ENCODE assay signal across 8 mouse cellular contexts in genomic region chr14:32076896-32077575, GRCm38 (mm10). TPM values are rescaled to one million over a fixed set of nuclear protein-coding genes. Genes with fewer than 3 reads are reported as not detected.
DNase-seq lines count a peak whose midpoint lies in the region; ATAC-seq and TF ChIP-seq lines count a peak whose summit lies in the region.

No protein-coding gene starts in this region.

- peak; percentile 78 for DNase-seq in ES-E14 (ENCODE audit: low read depth, low spot score)
- peak; percentile 66 to 79 for DNase-seq in adrenal gland, postnatal 36 days
- DNase-seq in embryonic facial prominence, embryonic 10.5 days (ENCODE audit: low spot score), result peak; percentile 80
- peak; percentile 81 to 84 for DNase-seq in kidney, postnatal 4 days
- peak; percentile 78 for DNase-seq in lung, postnatal 10 days
- peak; percentile 90 for DNase-seq in retina, embryonic 14.5 days (ENCODE audit: low spot score)
- peak; percentile 40 for DNase-seq in urinary bladder, adult 2 months (ENCODE audit: low spot score)

- no peaks in the 10 kb centered on the region for H3K27me3 ChIP-seq in embryonic facial prominence, embryonic 10.5 days (replicated peaks; ENCODE audit: low read depth, poor library complexity, severe bottlenecking)
- H3K27me3 ChIP-seq in heart, embryonic 16.5 days (ENCODE audit: control insufficient read depth, insufficient read depth, low read length), result no peaks in the 10 kb centered on the region

- H3K4me3 ChIP-seq in ES-E14 (ENCODE audit: insufficient read depth in 1 of 2, low read depth in 1 of 2, low read length in 2 of 2, poor library complexity in 1 of 2, severe bottlenecking in 1 of 2), result no peak overlapping the region
- H3K4me3 ChIP-seq in embryonic facial prominence, embryonic 10.5 days, result no peak overlapping the region
- H3K4me3 ChIP-seq in heart, embryonic 16.5 days (ENCODE audit: low read length), result no peak overlapping the region

- in situ Hi-C loops in ES-E14 (cut with MboI; ENCODE audit: low sequenced_read_pairs in 2 of 2, unreplicated experiment in 2 of 2), result loop anchor here in 1 of 2 experiments (10.0 kb wide), 1 partner anchor 432 kb away; the partner anchor contains the start of genes Btd, Gm49387 and Hacl1

- H3K4me1 ChIP-seq in ES-E14 (ENCODE audit: control insufficient read depth in 2 of 2, insufficient read depth in 2 of 2, low read length in 2 of 2, poor library complexity in 1 of 2), result peaks cover 3 to 17% of the 10 kb centered on the region in 2 experiments
- H3K4me1 ChIP-seq in embryonic facial prominence, embryonic 10.5 days, result peaks cover 15% of the 10 kb centered on the region
- H3K4me1 ChIP-seq in heart, embryonic 16.5 days (ENCODE audit: control insufficient read depth, insufficient read depth, low read length), result peaks cover 19% of the 10 kb centered on the region

- H3K4me2 ChIP-seq in heart, embryonic 16.5 days (ENCODE audit: low read depth, low read length), result no peak overlapping the region

- 46% methylated on average over 8 of the region's 8 CpGs for WGBS in embryonic facial prominence, embryonic 10.5 days
- 49% methylated on average over 8 of the region's 8 CpGs for WGBS in heart, embryonic 16.5 days

- peak overlapping the region; percentile 39 for H3K9ac ChIP-seq in ES-E14 (ENCODE audit: insufficient read depth, low read depth, low read length, poor library complexity, severe bottlenecking)
- H3K9ac ChIP-seq in heart, embryonic 16.5 days (ENCODE audit: low read length), result no peak overlapping the region

- H3K9me3 ChIP-seq in ES-E14 (ENCODE audit: control insufficient read depth, insufficient read depth, low read depth, low read length), result no peaks in the 10 kb centered on the region
- H3K9me3 ChIP-seq in embryonic facial prominence, embryonic 10.5 days, result no peaks in the 10 kb centered on the region
- no peaks in the 10 kb centered on the region for H3K9me3 ChIP-seq in heart, embryonic 16.5 days (replicated peaks; ENCODE audit: control insufficient read depth, low read length)

- H3K36me3 ChIP-seq in ES-E14 (ENCODE audit: control insufficient read depth, insufficient read depth, low read length, poor library complexity, severe bottlenecking), result peaks cover 4% of the 10 kb centered on the region
- peaks cover 19% of the 10 kb centered on the region for H3K36me3 ChIP-seq in embryonic facial prominence, embryonic 10.5 days (replicated peaks)
- peaks cover 9% of the 10 kb centered on the region for H3K36me3 ChIP-seq in heart, embryonic 16.5 days (ENCODE audit: control insufficient read depth, insufficient read depth)

- H3K27ac ChIP-seq in ES-E14 (ENCODE audit: insufficient read depth, low read depth, low read length, poor library complexity, severe bottlenecking), result peak overlapping the region; percentile 56
- H3K27ac ChIP-seq in embryonic facial prominence, embryonic 10.5 days (replicated peaks), result no peak overlapping the region
- H3K27ac ChIP-seq in heart, embryonic 16.5 days (ENCODE audit: low read length), result no peak overlapping the region

- 0 out of 2 replicates have a peak, but pooled peaks have one; percentile 12 for ATAC-seq in heart, embryonic 16.5 days (replicated peaks; ENCODE audit: extremely low read depth, insufficient read depth, low FRiP score)

TF ChIP-seq in ES-E14, 5 proteins besides CTCF, POLR2A, EP300 and RAD21:
- no peak for TF ChIP-seq ZNF384 (IDR thresholded peaks at IDR 0.05; ENCODE audit: low read depth, low read length)
- TF ChIP-seq ZC3H11A (IDR thresholded peaks at IDR 0.05; ENCODE audit: borderline replicate concordance, low read depth, low read length), result peak; percentile 93
- peak; percentile 6; the same call in 1 of the 2 replicates for TF ChIP-seq MAFK (IDR thresholded peaks at IDR 0.05; ENCODE audit: insufficient read depth, low read depth, low read length)
- TF ChIP-seq CHD2 (IDR thresholded peaks at IDR 0.05; ENCODE audit: low read depth, low read length), result no peak
- TF ChIP-seq HCFC1 (IDR thresholded peaks at IDR 0.05; ENCODE audit: borderline replicate concordance, insufficient read depth, low read length), result no peak
TF ChIP-seq in ES-E14: peak in this region for 2.

RNA-seq across cellular contexts. Expression of gene Oxnad1, which starts 8.1 kb away (rescaled TPM):
- total RNA-seq in ES-E14 (2012; rRNA removed), result 44.0 and 45.7 TPM in 2 replicates
- total RNA-seq in adrenal gland, postnatal 36 days (2021), result 10 to 100 TPM; 33.9 to 40.8 TPM
- 20.1 and 21.2 TPM in 2 replicates for polyA plus RNA-seq in embryonic facial prominence, embryonic 10.5 days (2016; fragmentation: Nextera tagmentation; extraction: Ambion mirVana)
- polyA plus RNA-seq in heart, embryonic 16.5 days (2015; fragmentation: Nextera tagmentation; extraction: Ambion mirVana), result 44.4 and 51.6 TPM in 2 replicates
- 19.9 and 21.9 TPM in 2 replicates for polyA plus RNA-seq in urinary bladder, adult 2 months (2012; rRNA removed)

RNA-seq across cellular contexts. Expression of gene Dph3, which starts 8.5 kb away (rescaled TPM):
- 52.4 and 75.8 TPM in 2 replicates for total RNA-seq in ES-E14 (2012; rRNA removed)
- 10 to 100 TPM; 61.1 to 72.5 TPM for total RNA-seq in adrenal gland, postnatal 36 days (2021)
- 98.8 and 102 TPM in 2 replicates for polyA plus RNA-seq in embryonic facial prominence, embryonic 10.5 days (2016; fragmentation: Nextera tagmentation; extraction: Ambion mirVana)
- polyA plus RNA-seq in heart, embryonic 16.5 days (2015; fragmentation: Nextera tagmentation; extraction: Ambion mirVana), result 71.6 and 73.3 TPM in 2 replicates
- polyA plus RNA-seq in urinary bladder, adult 2 months (2012; rRNA removed), result 35.7 and 48.1 TPM in 2 replicates

RNA-seq across cellular contexts. Expression of gene Galnt15, which starts 48.2 kb away (rescaled TPM):
- total RNA-seq in ES-E14 (2012; rRNA removed), result 0.05 TPM in 1 of 2 replicates, not detected in the other
- 1 to 10 TPM; 5.3 to 9.9 TPM for total RNA-seq in adrenal gland, postnatal 36 days (2021)
- 0.04 and 0.15 TPM in 2 replicates for polyA plus RNA-seq in embryonic facial prominence, embryonic 10.5 days (2016; fragmentation: Nextera tagmentation; extraction: Ambion mirVana)
- polyA plus RNA-seq in heart, embryonic 16.5 days (2015; fragmentation: Nextera tagmentation; extraction: Ambion mirVana), result 0.30 and 0.51 TPM in 2 replicates
- polyA plus RNA-seq in urinary bladder, adult 2 months (2012; rRNA removed), result 14.0 and 20.8 TPM in 2 replicates

Comparison
In these comparisons a context has a peak if more than half of its experiments do, and no peak if none do; other contexts are left out.
1. DNase-seq: peak in every context shown above with its lines; median percentile 90 in retina, embryonic 14.5 days; 82 in kidney, postnatal 4 days; 80 in embryonic facial prominence, embryonic 10.5 days; 78 in ES-E14; 78 in lung, postnatal 10 days; 72 in adrenal gland, postnatal 36 days; 40 in urinary bladder, adult 2 months.